Mouse (Mus musculus): ENCODE data around the gene Ubl4b. TPM values are rescaled to one million over a fixed set of nuclear protein-coding genes. Genes with fewer than 3 reads are reported as not detected.
A peak's percentile ranks its signal among the peaks of the same experiment; 100 is the strongest.

The Ubl4b gene
- polyA plus RNA-seq, 1 experiment from 2014 or later = not detected

DNA sequence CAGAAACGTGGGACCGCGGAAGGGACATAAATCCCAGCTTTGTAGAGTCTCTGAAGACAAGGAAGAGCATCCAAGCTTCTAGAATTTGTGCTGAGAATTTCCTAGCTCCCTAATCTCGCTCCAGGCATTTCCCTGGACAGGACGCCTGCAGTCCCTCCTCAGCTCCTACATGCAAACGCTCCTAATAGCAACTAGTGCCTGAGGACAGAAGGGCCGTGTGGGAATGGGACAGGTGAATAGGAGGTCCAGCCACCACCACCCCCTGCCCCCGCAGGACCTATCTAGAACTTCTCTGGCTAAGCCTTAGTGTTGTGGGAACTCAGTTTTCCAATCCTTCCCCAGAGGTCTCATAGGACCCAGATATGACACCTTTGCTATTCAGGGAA lies 17.4 kb downstream of the Ubl4b start:
- no peak overlapping the region for H3K27ac ChIP-seq (ENCODE audit: low read length)
- H3K4me3 ChIP-seq (ENCODE audit: low read depth, low read length) = no peak overlapping the region
- no peak for ATAC-seq (ENCODE audit: insufficient number of reproducible peaks, insufficient read depth, low FRiP score, low read depth)
- H3K36me3 ChIP-seq (ENCODE audit: control insufficient read depth, insufficient read depth, low read length) = no peaks in the 10 kb centered on the region
- 24% methylated on average over 8 of the region's 8 CpGs for WGBS
- H3K4me1 ChIP-seq (ENCODE audit: control insufficient read depth, insufficient read depth, low read length) = 0 out of 2 replicates have a peak, but pooled peaks cover 4% of the 10 kb centered on the region
- no peaks in the 10 kb centered on the region for H3K9me3 ChIP-seq (ENCODE audit: control insufficient read depth, low read depth, low read length)
- H3K4me2 ChIP-seq (replicated peaks; ENCODE audit: low read depth, low read length) = peak overlapping the region; percentile 48
- H3K9ac ChIP-seq (replicated peaks; ENCODE audit: low read depth, low read length) = no peak overlapping the region
- H3K27me3 ChIP-seq (ENCODE audit: control insufficient read depth, insufficient read depth, low read length) = no peaks in the 10 kb centered on the region

DNA sequence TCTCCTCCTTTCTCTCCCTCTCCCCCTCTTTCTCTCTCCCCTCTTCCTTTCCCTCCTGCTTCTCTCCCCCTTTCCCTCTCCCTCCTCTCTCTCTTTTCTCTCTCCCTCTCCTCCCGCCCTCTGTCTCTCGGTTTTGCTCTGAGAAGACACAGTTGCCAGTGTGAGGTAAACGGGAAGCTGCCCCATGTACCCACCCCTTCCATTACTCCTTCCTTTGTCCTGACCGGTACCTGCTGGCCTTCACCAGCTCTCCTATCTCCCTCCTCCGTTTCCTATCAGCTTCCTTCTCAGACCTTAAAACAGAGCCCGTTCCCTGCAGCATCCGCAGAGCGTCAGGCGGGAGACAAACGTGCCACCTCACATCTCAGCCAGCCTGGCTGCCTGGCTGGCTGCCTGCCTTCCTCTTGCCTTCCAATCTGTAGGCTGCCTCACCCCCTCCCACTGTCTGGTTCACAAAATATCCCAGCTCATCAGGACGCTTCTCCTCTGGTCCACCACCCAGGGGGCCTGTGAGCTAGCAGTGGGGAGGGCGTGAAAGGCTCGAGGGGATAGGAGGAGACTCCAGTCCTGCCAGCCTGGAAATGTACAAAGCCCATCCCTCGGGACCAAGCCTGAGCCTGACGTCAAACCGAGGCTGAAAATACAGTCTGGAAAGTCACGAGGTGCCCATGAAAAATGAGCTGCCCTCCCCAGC lies 17.9 kb downstream of the Ubl4b start:
- Histone ChIP-seq H3K4me2 (replicated peaks; ENCODE audit: low read depth, low read length) (peak overlapping the region; percentile 48), H3K4me1 (ENCODE audit: control insufficient read depth, insufficient read depth, low read length) (0 out of 2 replicates have a peak, but pooled peaks cover 4% of the 10 kb centered on the region), H3K9me3 (ENCODE audit: control insufficient read depth, low read depth, low read length) (no peaks in the 10 kb centered on the region), H3K27ac (ENCODE audit: low read length) (no peak overlapping the region), H3K36me3 (ENCODE audit: control insufficient read depth, insufficient read depth, low read length) (no peaks in the 10 kb centered on the region), H3K27me3 (ENCODE audit: control insufficient read depth, insufficient read depth, low read length) (no peaks in the 10 kb centered on the region), H3K9ac (replicated peaks; ENCODE audit: low read depth, low read length) (no peak overlapping the region), H3K4me3 (ENCODE audit: low read depth, low read length) (no peak overlapping the region)
- peak; percentile 56; the same call in 1 of the 2 replicates for ATAC-seq (ENCODE audit: insufficient number of reproducible peaks, insufficient read depth, low FRiP score, low read depth)
- 1% methylated on average over 17 of the region's 17 CpGs for WGBS

DNA sequence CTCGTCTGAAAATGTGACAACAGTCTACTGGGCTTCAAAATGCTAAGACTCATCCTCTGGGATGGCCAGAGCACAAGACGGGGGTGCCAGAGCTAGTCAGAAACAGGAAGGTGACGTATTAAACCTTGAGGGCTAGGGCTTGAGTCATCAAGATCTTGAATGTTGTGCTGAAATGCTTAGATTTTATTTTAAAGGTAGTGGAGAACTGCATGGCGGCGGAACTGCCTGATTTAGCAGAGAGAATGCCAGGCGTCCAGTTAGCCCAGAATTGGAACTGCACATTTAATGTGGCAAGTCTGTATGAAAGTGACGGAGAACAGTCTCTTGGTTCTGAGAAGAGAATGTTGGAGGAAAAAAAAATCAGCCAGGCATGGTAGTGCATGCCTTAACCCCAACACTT lies 19.9 kb downstream of the Ubl4b start:
- Histone ChIP-seq H3K36me3 (ENCODE audit: control insufficient read depth, insufficient read depth, low read length) (no peaks in the 10 kb centered on the region), H3K27me3 (ENCODE audit: control insufficient read depth, insufficient read depth, low read length) (no peaks in the 10 kb centered on the region), H3K4me2 (replicated peaks; ENCODE audit: low read depth, low read length) (no peak overlapping the region), H3K4me1 (ENCODE audit: control insufficient read depth, insufficient read depth, low read length) (0 out of 2 replicates have a peak, but pooled peaks cover 4% of the 10 kb centered on the region), H3K27ac (ENCODE audit: low read length) (no peak overlapping the region), H3K9ac (replicated peaks; ENCODE audit: low read depth, low read length) (no peak overlapping the region), H3K4me3 (ENCODE audit: low read depth, low read length) (no peak overlapping the region), H3K9me3 (ENCODE audit: control insufficient read depth, low read depth, low read length) (no peaks in the 10 kb centered on the region)
- WGBS = 86% methylated on average over 7 of the region's 7 CpGs
- ATAC-seq (ENCODE audit: insufficient number of reproducible peaks, insufficient read depth, low FRiP score, low read depth) = no peak

DNA sequence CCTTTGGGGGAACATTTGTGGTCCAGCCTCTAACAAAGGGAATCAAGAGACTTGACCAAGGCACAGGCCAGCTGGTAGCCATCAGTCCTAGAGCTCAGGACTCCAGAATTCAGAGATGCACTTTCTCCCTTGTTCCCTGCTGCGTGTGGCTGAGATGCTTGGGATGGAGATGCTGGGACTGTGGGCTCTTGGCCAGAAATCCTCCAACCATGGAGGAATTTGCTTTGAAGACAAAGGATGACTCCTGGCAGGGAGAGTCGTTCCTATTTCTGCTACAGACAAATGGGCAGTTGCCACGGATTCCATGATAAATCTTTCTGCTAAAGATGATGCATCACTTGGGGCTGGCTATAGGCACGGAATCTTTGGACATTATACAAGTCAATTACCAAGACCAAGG lies 21.3 kb downstream of the Ubl4b start:
- Histone ChIP-seq H3K4me2 (replicated peaks; ENCODE audit: low read depth, low read length) (no peak overlapping the region), H3K36me3 (ENCODE audit: control insufficient read depth, insufficient read depth, low read length) (no peaks in the 10 kb centered on the region), H3K27me3 (ENCODE audit: control insufficient read depth, insufficient read depth, low read length) (no peaks in the 10 kb centered on the region), H3K9ac (replicated peaks; ENCODE audit: low read depth, low read length) (no peak overlapping the region), H3K9me3 (ENCODE audit: control insufficient read depth, low read depth, low read length) (no peaks in the 10 kb centered on the region), H3K27ac (ENCODE audit: low read length) (no peak overlapping the region), H3K4me1 (ENCODE audit: control insufficient read depth, insufficient read depth, low read length) (0 out of 2 replicates have a peak, but pooled peaks cover 4% of the 10 kb centered on the region), H3K4me3 (ENCODE audit: low read depth, low read length) (no peak overlapping the region)
- 48% methylated on average over 4 of the region's 4 CpGs for WGBS
- ATAC-seq (ENCODE audit: insufficient number of reproducible peaks, insufficient read depth, low FRiP score, low read depth) = no peak

DNA sequence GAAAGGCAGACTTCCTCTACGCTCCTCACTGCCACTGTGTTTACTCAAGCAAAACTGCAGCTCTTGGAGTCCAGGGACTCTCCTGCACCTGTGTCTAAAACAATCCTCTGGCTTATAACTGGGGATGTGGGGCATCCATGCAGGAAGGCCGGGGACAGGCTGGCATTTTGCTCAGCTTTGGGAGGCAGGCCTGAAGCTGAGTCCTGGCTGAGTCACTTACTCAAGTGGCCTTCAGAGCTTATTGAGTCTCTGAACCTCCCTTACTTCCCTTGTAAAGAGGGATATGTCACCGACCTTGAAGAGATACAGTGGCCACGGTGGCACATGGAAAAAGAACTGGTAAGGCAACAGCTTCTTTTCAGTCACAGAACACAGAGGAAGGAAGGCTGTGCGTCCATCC lies 24.3 kb downstream of the Ubl4b start:
- no peak for ATAC-seq (ENCODE audit: insufficient number of reproducible peaks, insufficient read depth, low FRiP score, low read depth)
- WGBS = 76% methylated on average over 5 of the region's 5 CpGs
- no peaks in the 10 kb centered on the region for H3K4me1 ChIP-seq (ENCODE audit: control insufficient read depth, insufficient read depth, low read length)
- H3K9me3 ChIP-seq (ENCODE audit: control insufficient read depth, low read depth, low read length) = no peaks in the 10 kb centered on the region
- no peaks in the 10 kb centered on the region for H3K27me3 ChIP-seq (ENCODE audit: control insufficient read depth, insufficient read depth, low read length)
- H3K4me2 ChIP-seq (replicated peaks; ENCODE audit: low read depth, low read length) = no peak overlapping the region
- no peak overlapping the region for H3K9ac ChIP-seq (replicated peaks; ENCODE audit: low read depth, low read length)
- H3K36me3 ChIP-seq (ENCODE audit: control insufficient read depth, insufficient read depth, low read length) = no peaks in the 10 kb centered on the region
- no peak overlapping the region for H3K4me3 ChIP-seq (ENCODE audit: low read depth, low read length)
- no peak overlapping the region for H3K27ac ChIP-seq (ENCODE audit: low read length)

DNA sequence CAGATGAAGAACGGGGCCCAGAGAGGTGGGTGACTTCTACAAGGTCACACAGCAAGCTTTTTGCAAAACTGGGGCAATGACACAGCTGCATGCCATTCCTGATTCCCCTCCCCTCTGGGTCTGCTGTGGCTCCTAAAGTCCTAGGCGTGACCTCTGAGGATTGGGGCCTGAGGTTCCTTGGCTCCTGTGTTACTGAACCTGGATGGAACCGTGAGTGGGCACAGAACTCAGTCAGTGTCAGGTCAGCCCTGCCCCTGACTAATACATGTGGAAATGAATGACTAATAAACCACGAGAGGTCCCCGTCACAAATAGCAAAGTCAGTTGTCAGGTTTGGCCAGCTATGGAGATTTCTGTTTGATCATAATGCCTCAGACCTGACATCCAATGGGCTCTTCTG lies 25.7 kb downstream of the Ubl4b start:
- ATAC-seq (ENCODE audit: insufficient number of reproducible peaks, insufficient read depth, low FRiP score, low read depth) = no peak
- Histone ChIP-seq H3K4me3 (ENCODE audit: low read depth, low read length) (no peak overlapping the region), H3K9me3 (ENCODE audit: control insufficient read depth, low read depth, low read length) (no peaks in the 10 kb centered on the region), H3K36me3 (ENCODE audit: control insufficient read depth, insufficient read depth, low read length) (no peaks in the 10 kb centered on the region), H3K27ac (ENCODE audit: low read length) (no peak overlapping the region), H3K9ac (replicated peaks; ENCODE audit: low read depth, low read length) (no peak overlapping the region), H3K27me3 (ENCODE audit: control insufficient read depth, insufficient read depth, low read length) (no peaks in the 10 kb centered on the region), H3K4me1 (ENCODE audit: control insufficient read depth, insufficient read depth, low read length) (no peaks in the 10 kb centered on the region), H3K4me2 (replicated peaks; ENCODE audit: low read depth, low read length) (no peak overlapping the region)
- 76% methylated on average over 5 of the region's 5 CpGs for WGBS

DNA sequence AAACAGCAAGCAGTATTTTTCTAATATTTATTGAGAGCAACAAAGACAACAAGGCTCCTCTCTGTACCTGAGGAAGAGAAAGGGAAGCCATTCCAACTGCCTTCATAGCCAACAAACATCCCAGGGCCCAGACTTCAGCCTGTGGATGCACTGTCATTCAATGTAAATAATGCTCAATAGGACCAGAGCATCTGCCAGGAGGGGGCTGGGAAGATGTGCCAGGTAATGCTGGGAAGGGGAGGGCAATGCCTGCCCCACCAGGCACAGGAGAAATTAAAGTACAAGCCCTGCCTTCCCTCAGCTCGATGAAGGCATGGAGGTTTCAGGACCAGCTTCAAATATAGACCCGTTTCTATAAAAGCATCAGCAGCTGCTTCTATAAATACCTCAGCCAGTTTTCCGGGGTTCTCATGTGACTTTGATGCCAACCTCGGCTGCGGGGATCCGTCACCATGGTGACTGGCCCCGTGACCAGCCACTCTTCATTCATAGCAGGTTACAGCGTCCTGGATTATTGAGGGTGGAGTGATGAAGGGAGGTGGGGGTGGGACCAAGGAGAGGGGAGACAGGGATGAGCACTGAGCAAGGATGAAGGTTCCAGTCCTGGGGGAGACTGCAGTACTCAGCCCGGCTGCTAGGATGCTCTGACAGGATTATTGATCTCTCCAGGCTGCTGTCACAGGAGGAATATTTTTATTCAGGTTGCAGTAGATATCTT lies 26.3 kb downstream of the Ubl4b start:
- H3K27me3 ChIP-seq (ENCODE audit: control insufficient read depth, insufficient read depth, low read length) = no peaks in the 10 kb centered on the region
- no peak overlapping the region for H3K27ac ChIP-seq (ENCODE audit: low read length)
- no peaks in the 10 kb centered on the region for H3K9me3 ChIP-seq (ENCODE audit: control insufficient read depth, low read depth, low read length)
- H3K36me3 ChIP-seq (ENCODE audit: control insufficient read depth, insufficient read depth, low read length) = no peaks in the 10 kb centered on the region
- no peak overlapping the region for H3K9ac ChIP-seq (replicated peaks; ENCODE audit: low read depth, low read length)
- H3K4me2 ChIP-seq (replicated peaks; ENCODE audit: low read depth, low read length) = no peak overlapping the region
- WGBS = 28% methylated on average over 9 of the region's 9 CpGs
- H3K4me1 ChIP-seq (ENCODE audit: control insufficient read depth, insufficient read depth, low read length) = no peaks in the 10 kb centered on the region
- H3K4me3 ChIP-seq (ENCODE audit: low read depth, low read length) = no peak overlapping the region
- ATAC-seq (ENCODE audit: insufficient number of reproducible peaks, insufficient read depth, low FRiP score, low read depth) = no peak

DNA sequence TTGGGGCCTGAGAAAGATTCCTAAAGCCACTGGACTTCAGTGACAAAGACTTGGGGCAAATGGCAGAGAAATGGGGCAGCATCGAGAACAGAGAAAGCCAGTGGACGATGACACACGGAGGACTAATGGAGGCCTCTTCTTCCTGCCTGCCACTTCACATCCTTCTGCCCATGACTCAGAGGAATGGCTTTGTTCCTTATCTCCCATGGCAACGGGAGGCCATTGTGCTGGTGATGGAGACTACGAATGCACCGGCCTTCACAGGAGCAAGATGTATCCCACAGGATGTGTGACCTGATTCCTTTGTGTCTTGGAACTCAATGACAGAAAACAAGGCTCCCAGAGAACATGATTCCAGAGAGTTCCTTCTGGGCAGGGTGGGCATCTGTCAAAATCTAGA lies 30.3 kb downstream of the Ubl4b start:
- H3K27me3 ChIP-seq (ENCODE audit: control insufficient read depth, insufficient read depth, low read length) = no peaks in the 10 kb centered on the region
- no peaks in the 10 kb centered on the region for H3K4me1 ChIP-seq (ENCODE audit: control insufficient read depth, insufficient read depth, low read length)
- H3K9ac ChIP-seq (replicated peaks; ENCODE audit: low read depth, low read length) = no peak overlapping the region
- no peak overlapping the region for H3K4me3 ChIP-seq (ENCODE audit: low read depth, low read length)
- H3K36me3 ChIP-seq (ENCODE audit: control insufficient read depth, insufficient read depth, low read length) = no peaks in the 10 kb centered on the region
- H3K4me2 ChIP-seq (replicated peaks; ENCODE audit: low read depth, low read length) = no peak overlapping the region
- no peaks in the 10 kb centered on the region for H3K9me3 ChIP-seq (ENCODE audit: control insufficient read depth, low read depth, low read length)
- no peak overlapping the region for H3K27ac ChIP-seq (ENCODE audit: low read length)
- ATAC-seq (ENCODE audit: insufficient number of reproducible peaks, insufficient read depth, low FRiP score, low read depth) = no peak
- 64% methylated on average over 6 of the region's 6 CpGs for WGBS
